Mouse (Mus musculus): ENCODE data around the gene Nktr.

GRCm38 (mm10) chr9:121762761-121763160 is 43.8 kb downstream of the Nktr start:
- no peak for TF ChIP-seq CTCF (IDR thresholded peaks at IDR 0.05; ENCODE audit: low read depth, low read length)
- no peak for TF ChIP-seq POLR2A (IDR thresholded peaks at IDR 0.05; ENCODE audit: extremely low read depth, insufficient read depth, low read length)

Data from liver, adult 2 months (tissue).